Mouse (Mus musculus) forebrain, embryonic 14.5 days (tissue): ENCODE data around the gene Hnrnpab. TPM values are rescaled to one million over a fixed set of nuclear protein-coding genes. Genes with fewer than 3 reads are reported as not detected.
"Not testable (repeated sequence)": the region's sequence is repeated elsewhere in the genome, so short reads cannot be mapped to it uniquely, and the experiment has no call there.

Source experiments
- ATAC-seq: fragments of 200-750 bp; cut with Nextera tagmentation; 2 replicates; pipeline ENCODE4 v1.8.0; 2017; ENCODE audit warnings: mild to moderate bottlenecking, moderate library complexity
- DNase-seq: peaks from one replicate; pipeline ENCODE4 v3.0.0-alpha.2; 2015; ENCODE audit warnings: low spot score
- H3K27ac ChIP-seq: fragments of 300-500 bp; sonication (generic); 2 replicates; pipeline ENCODE4 v1.5.1; 2014; ENCODE audit warnings: low read depth, mild to moderate bottlenecking, control low read depth, low read length, moderate library complexity
- H3K27me3 ChIP-seq: fragments of 300-500 bp; sonication (generic); replicated peaks from 2 replicates; pipeline ENCODE4 v1.6.1; 2014; ENCODE audit warnings: low read length, control low read depth, mixed read lengths; ENCODE audit not compliant: control insufficient read depth, insufficient read depth
- H3K36me3 ChIP-seq: fragments of 300-500 bp; sonication (generic); 2 replicates; pipeline ENCODE4 v1.6.1; 2014; ENCODE audit warnings: low read length, control low read depth; ENCODE audit not compliant: control insufficient read depth, insufficient read depth
- H3K4me1 ChIP-seq: fragments of 300-500 bp; sonication (generic); 2 replicates; pipeline ENCODE4 v1.6.1; 2014; ENCODE audit warnings: antibody characterized with exemption, low read length, control low read depth; ENCODE audit not compliant: control insufficient read depth, insufficient read depth
- H3K4me2 ChIP-seq: fragments of 300-500 bp; sonication (generic); 2 replicates; pipeline ENCODE4 v1.6.1; 2014; ENCODE audit warnings: mild to moderate bottlenecking, control low read depth, low read length
- H3K4me3 ChIP-seq: fragments of 300-500 bp; sonication (generic); 2 replicates; pipeline ENCODE4 v1.5.1; 2014; ENCODE audit warnings: low read depth, low read length, control low read depth
- H3K9ac ChIP-seq: fragments of 300-500 bp; sonication (generic); 2 replicates; pipeline ENCODE4 v1.6.1; 2014; ENCODE audit warnings: mild to moderate bottlenecking, low read length, control low read depth, moderate library complexity
- H3K9me3 ChIP-seq: fragments of 300-500 bp; sonication (generic); replicated peaks from 2 replicates; pipeline ENCODE4 v1.6.1; 2016; ENCODE audit warnings: low read length, control low read depth, mixed read lengths; ENCODE audit not compliant: control insufficient read depth
- WGBS: fragments of 180-500 bp; shearing (Covaris S2); extraction: QIAGEN DNeasy Blood & Tissue Kit; methylation state at CpG from one replicate; pipeline ENCODE4 v1.1.7; 2014; 5-methylcytosine and 5-hydroxymethylcytosine counted together
- polyA plus RNA-seq: library from polyadenylated mRNA; unstranded; fragments of >200 nt; fragmentation: Nextera tagmentation; extraction: Ambion mirVana; gene quantifications from 2 replicates; pipeline ENCODE4 v1.2.1, GENCODE M21; 2014

Gene Hnrnpab
- polyA plus RNA-seq, 1 experiment from 2014 or later, result 644 TPM

DNA sequence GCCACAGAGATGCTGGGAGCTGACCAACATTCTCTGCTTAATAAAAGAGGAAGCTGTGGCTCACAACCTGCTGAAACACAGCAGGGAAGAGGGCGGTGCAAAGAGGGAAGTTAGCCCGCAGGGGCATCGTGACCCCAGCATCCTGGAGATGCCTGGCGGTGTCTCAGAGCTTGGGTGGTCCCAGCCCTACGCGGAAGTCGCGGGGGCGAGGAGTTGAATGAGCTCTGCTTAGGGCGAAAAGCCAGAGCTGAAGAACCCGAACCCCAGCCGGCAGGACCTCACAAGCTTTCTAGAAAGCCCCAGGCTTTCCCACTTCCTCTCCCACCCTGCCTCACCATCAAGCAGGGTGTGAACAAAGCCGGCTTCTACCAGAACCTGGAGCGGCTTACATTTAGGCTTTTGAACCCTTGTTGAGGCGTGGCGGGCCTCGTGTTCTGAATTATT is 31.3 kb upstream of the Hnrnpab start:
- DNase-seq, result no peak
- Histone ChIP-seq H3K4me3 (no peak overlapping the region), H3K4me2 (no peak overlapping the region), H3K36me3 (no peaks in the 10 kb centered on the region), H3K27me3 (no peaks in the 10 kb centered on the region), H3K9me3 (no peaks in the 10 kb centered on the region), H3K27ac (no peak overlapping the region), H3K4me1 (0 out of 2 replicates have a peak, but pooled peaks cover 9% of the 10 kb centered on the region), H3K9ac (peak overlapping the region; percentile 1; the same call in 1 of the 2 replicates)
- 3% methylated on average over 17 of the region's 17 CpGs for WGBS
- ATAC-seq, result no peak

- peak overlapping the region; percentile 79 for H3K4me2 ChIP-seq
- WGBS, result 3% methylated on average over 6 of the region's 6 CpGs
Observed at GRCm38 (mm10) chr11:51636323-51636684, 29.7 kb upstream of the Hnrnpab start.

DNA sequence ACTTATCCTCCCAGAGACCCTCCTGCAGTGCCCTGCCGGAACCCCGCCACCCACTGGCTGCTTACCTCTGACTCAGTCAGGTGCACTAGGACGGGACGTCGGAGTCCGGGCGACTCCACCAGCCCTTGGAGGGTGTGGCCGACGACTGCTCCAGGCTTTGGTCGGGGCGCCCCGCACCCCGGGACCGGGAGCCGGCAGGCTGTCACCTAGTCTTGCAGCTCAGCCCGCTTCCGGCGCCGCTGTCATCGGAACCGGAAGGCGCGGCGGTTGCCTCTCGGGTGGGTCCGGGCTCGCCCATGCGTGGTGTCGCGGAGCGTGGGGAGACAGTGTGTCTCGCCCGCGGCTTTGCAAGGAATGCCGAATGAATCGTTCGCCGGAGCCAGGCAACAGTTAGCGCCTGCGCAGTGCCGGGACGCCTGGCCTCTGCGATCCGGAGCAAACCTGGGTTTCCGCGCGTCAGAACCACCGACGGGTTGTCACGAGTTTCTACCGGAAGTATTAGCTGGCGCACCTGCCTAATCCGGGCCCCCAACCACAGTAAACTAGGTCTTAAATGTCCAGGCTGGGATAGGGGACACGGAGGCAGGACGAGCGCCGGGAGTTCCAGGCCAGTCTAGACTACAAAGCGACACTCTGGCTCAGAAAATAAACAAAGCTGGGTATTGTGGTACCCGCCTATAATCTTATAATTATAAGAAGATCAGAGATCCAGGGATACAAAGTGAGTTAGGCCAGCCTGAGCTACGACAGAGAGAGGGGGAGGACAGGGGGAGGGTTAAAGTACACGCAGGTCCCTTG is 29.1 kb upstream of the Hnrnpab start, which contains the start of gene Rmnd5b:
TSS of gene Rmnd5b (minus strand) at position 372 of the 798 bp plus-strand sequence.
- peaks cover 8% of the 10 kb centered on the region; the same call in 1 of the 2 replicates for H3K36me3 ChIP-seq
- WGBS, result under 1% methylated on average over 61 of the region's 61 CpGs
- peak; percentile 93 for ATAC-seq
- H3K27ac ChIP-seq, result peak within 1 kb of the TSS; percentile 79
- peak; percentile 94 for DNase-seq
- no peaks in the 10 kb centered on the region for H3K27me3 ChIP-seq
- peak within 1 kb of the TSS; percentile 79 for H3K4me2 ChIP-seq
- H3K9ac ChIP-seq, result peak within 1 kb of the TSS; percentile 80
- peak within 1 kb of the TSS; percentile 70 for H3K4me3 ChIP-seq
- no peaks in the 10 kb centered on the region for H3K9me3 ChIP-seq
- H3K4me1 ChIP-seq, result 0 out of 2 replicates have a peak, but pooled peaks cover 9% of the 10 kb centered on the region

More at GRCm38 (mm10) chr11:51636323-51636684, 29.7 kb upstream of the Hnrnpab start:
- Histone ChIP-seq H3K4me1 (0 out of 2 replicates have a peak, but pooled peaks cover 9% of the 10 kb centered on the region), H3K27ac (peak overlapping the region; percentile 79), H3K9ac (peak overlapping the region; percentile 80), H3K4me3 (peak overlapping the region; percentile 70), H3K36me3 (peaks cover 3% of the 10 kb centered on the region; the same call in 1 of the 2 replicates), H3K27me3 (no peaks in the 10 kb centered on the region), H3K9me3 (no peaks in the 10 kb centered on the region)
- DNase-seq, result peak; percentile 83
- peak; percentile 66 for ATAC-seq

- Histone ChIP-seq H3K36me3 (peaks cover 12% of the 10 kb centered on the region; the same call in 1 of the 2 replicates), H3K9ac (peak overlapping the region; percentile 80), H3K9me3 (no peaks in the 10 kb centered on the region), H3K4me1 (0 out of 2 replicates have a peak, but pooled peaks cover 9% of the 10 kb centered on the region), H3K27ac (peak overlapping the region; percentile 79), H3K4me3 (peak overlapping the region; percentile 70), H3K4me2 (peak overlapping the region; percentile 79), H3K27me3 (no peaks in the 10 kb centered on the region)
- ATAC-seq, result no peak
- 18% methylated on average over 6 of the region's 6 CpGs for WGBS
- no peak for DNase-seq
Observed at GRCm38 (mm10) chr11:51635127-51635524, 28.5 kb upstream of the Hnrnpab start.

GRCm38 (mm10) chr11:51633721-51634120 is 27.1 kb upstream of the Hnrnpab start:
- peaks cover 20% of the 10 kb centered on the region for H3K36me3 ChIP-seq
- no peak overlapping the region for H3K9ac ChIP-seq
- H3K27me3 ChIP-seq, result no peaks in the 10 kb centered on the region
- DNase-seq, result no peak
- H3K9me3 ChIP-seq, result no peaks in the 10 kb centered on the region
- no peak overlapping the region for H3K4me3 ChIP-seq
- no peak for ATAC-seq
- no peak overlapping the region for H3K27ac ChIP-seq
- 89% methylated on average over 3 of the region's 3 CpGs for WGBS
- no peak overlapping the region for H3K4me2 ChIP-seq
- H3K4me1 ChIP-seq, result 0 out of 2 replicates have a peak, but pooled peaks cover 9% of the 10 kb centered on the region

DNA sequence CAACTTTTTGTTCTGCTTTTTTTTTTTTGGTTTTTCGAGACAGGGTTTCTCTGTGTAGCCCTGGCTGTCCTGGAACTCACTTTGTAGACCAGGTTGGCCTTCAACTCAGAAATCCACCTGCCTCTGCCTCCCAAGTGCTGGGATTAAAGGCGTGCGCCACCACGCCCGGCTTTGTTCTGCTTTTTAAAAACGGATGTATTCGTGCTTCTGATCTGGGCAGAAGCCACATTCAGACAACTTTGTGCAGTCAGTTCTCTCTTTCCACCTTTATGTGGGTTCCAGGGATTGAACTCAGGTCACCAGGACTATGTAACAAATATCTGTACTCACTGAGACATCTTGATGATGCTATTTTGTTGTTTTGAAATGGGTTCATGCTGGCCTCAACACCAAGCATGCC is 26.6 kb upstream of the Hnrnpab start:
- not testable (repeated sequence) for DNase-seq, H3K4me3 ChIP-seq, ATAC-seq, H3K27me3 ChIP-seq, H3K27ac ChIP-seq, H3K4me2 ChIP-seq, H3K9ac ChIP-seq, H3K4me1 ChIP-seq, H3K9me3 ChIP-seq
- WGBS, result 94% methylated on average over 7 of the region's 7 CpGs
- peaks cover 23% of the 10 kb centered on the region for H3K36me3 ChIP-seq

DNA sequence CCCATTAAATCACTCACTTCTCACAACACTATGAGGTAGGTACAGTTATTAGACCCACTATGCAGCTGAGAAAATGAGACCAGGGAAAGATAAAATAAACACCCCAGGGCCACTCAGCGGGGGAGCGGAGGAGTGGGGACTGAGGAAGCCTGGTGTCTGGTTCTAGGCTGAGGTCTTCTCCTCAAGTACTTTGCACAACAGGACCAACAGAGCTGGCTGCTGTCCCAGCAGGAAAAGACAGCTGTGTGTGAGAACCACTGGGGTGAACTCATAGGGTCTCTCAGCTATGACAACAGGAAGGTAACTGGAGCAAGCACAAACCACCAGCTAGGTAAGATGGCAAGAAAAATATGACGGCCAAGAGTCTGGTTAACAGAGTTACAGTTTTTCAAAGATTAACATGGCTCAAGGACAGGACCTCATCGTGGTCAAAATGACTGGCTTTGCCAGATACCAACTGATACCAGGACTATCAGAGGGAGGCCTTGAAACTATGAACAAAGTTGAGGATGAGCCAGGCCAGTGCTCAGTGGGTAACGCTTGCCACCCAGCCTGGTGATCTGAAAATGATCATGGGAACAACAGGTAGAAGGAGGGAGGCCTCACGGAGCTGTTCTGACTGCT is 25.6 kb upstream of the Hnrnpab start:
- ATAC-seq (no peak), DNase-seq (no peak)
- no peak overlapping the region for H3K4me3 ChIP-seq
- H3K9ac ChIP-seq, result no peak overlapping the region
- 90% methylated on average over 6 of the region's 6 CpGs for WGBS
- peaks cover 33% of the 10 kb centered on the region for H3K36me3 ChIP-seq
- H3K4me1 ChIP-seq, result 0 out of 2 replicates have a peak, but pooled peaks cover 9% of the 10 kb centered on the region
- no peaks in the 10 kb centered on the region for H3K9me3 ChIP-seq
- H3K27me3 ChIP-seq, result no peaks in the 10 kb centered on the region
- H3K27ac ChIP-seq, result no peak overlapping the region
- no peak overlapping the region for H3K4me2 ChIP-seq

GRCm38 (mm10) chr11:51629651-51630314 is 23.1 kb upstream of the Hnrnpab start:
- Histone ChIP-seq H3K4me3 (no peak overlapping the region), H3K9ac (no peak overlapping the region), H3K4me1 (0 out of 2 replicates have a peak, but pooled peaks cover 3% of the 10 kb centered on the region), H3K4me2 (no peak overlapping the region), H3K27me3 (no peaks in the 10 kb centered on the region), H3K27ac (no peak overlapping the region), H3K36me3 (peaks cover 57% of the 10 kb centered on the region), H3K9me3 (no peaks in the 10 kb centered on the region)
- ATAC-seq (no peak), DNase-seq (no peak)
- WGBS, result 85% methylated on average over 15 of the region's 15 CpGs
